Mouse (Mus musculus): ENCODE measurements around the gene Ryr3. TPM values are rescaled to one million over a fixed set of nuclear protein-coding genes. Genes with fewer than 3 reads are reported as not detected.
"Not testable (repeated sequence)": the region's sequence is repeated elsewhere in the genome, so short reads cannot be mapped to it uniquely, and the experiment has no call there.

The Ryr3 gene
- total RNA-seq, 2 experiments from 2014 or later, result 76.9 to 86.6 TPM

DNA sequence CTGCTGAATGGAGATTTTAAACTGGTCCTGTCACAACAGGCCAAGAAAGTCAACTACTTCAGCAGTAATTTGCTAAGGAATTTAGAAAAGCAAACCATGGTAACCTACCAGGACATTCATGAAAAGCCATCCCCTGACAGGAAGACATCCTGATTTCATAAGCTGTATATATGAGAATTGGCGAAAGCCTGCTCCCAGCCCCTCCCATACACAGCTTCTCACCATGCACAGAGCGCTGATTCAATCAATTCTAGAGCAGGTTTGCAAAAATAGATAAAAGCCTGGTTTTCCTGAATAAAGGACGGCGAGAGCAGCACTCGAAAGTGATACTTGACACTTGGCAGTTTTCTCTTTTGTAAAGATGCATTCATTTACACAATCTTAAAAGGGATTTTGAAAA, 40.6 kb downstream of the Ryr3 start:
- peak overlapping the region; percentile 18; the same call in 1 of the 2 replicates for H3K27ac ChIP-seq
- no peak overlapping the region for H3K4me3 ChIP-seq
- DNase-seq (ENCODE audit: low spot score in 2 of 2), result no peak
- TF ChIP-seq CTCF (conservative IDR thresholded peaks at IDR 0.05), result no peak

DNA sequence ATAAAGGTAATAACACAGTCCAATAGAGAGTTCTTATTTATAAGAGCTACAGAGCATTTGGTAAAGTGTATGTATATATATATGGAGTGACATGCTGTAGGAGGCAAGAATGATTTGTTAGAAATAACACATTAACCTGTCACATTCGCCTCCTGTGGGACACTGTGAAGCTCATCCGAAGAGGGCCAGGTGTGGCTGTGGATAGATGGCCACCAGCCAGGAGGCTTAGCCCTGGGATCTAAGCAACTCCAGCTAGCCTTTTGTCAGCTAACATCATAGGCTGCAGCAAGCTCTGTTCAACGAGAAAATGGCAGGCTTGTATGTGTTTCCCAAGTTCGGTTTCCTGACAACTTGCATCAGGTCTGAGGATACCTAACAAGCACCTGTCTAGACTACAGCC, 48.8 kb downstream of the Ryr3 start:
- DNase-seq (ENCODE audit: low spot score in 2 of 2), result no peak
- TF ChIP-seq CTCF (conservative IDR thresholded peaks at IDR 0.05), result no peak

DNA sequence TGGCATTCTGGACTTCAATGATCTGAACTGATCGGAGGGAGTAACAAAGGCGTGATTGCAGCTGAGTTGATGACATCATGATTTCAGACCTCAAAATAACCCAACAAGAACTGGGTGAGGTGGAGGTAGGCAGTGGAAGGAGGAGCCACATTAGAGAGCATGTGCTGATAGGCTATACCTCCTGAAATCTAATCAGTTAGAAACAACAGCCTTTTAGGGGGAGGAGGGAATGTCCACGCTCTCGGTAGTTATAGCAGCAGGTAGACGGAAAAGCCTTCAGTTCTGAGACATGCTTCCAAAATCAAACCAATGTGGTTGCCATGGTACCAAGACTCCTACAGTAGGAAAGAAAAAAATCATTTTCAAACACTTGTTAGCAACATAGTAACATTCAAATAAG, 55.4 kb downstream of the Ryr3 start:
- DNase-seq (ENCODE audit: low spot score in 2 of 2), result peak; percentile 15 to 46
- Histone ChIP-seq H3K4me3 (no peak overlapping the region), H3K27ac (peak overlapping the region; percentile 59; the same call in 1 of the 2 replicates)
- no peak for TF ChIP-seq CTCF (conservative IDR thresholded peaks at IDR 0.05)

More for the DNA sequence above, 48.8 kb downstream of the Ryr3 start:
- no peak overlapping the region for H3K4me3 ChIP-seq
- H3K27ac ChIP-seq, result no peak overlapping the region

DNA sequence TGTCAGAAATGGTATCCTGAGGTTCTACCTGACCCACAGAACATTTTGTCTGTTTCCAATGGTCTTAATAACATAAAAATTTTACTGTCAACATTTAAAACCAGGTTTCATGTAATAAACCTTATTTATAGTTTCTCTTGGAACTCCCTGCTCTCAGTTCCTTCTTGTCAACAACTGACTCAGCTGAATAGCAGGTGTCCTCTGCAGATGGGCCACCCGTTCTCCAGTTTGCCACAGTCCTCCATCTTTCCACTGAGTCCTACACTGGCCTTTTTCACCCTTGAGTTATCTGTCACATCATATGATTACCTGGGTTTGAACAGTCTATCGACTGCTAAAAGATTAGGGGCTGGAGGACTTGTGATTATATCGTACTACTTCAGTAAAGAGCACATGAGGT, 79.1 kb downstream of the Ryr3 start:
- DNase-seq (ENCODE audit: low spot score in 2 of 2), result no peak
- no peak for TF ChIP-seq CTCF (conservative IDR thresholded peaks at IDR 0.05)
- Histone ChIP-seq H3K4me3 (no peak overlapping the region), H3K27ac (no peak overlapping the region)

DNA sequence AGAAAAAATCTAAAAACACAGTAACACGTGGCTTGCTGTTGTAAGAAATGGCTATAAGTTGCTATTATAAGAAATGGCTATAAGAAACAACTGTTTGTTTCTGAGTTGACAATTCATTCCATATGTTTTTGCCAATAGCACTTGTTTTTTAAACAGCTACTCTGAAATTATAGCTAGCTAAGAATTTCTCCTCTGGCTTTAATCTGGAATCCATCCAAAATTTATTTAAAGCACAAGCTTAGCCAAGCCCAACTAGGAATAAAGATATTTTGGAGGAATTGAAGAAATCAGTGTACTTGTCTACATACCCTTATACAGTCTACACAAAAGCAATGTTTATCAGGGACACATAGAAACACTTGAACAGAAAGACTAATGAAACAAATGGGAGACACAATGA, 93.4 kb downstream of the Ryr3 start:
- no peak for TF ChIP-seq CTCF (conservative IDR thresholded peaks at IDR 0.05)

DNA sequence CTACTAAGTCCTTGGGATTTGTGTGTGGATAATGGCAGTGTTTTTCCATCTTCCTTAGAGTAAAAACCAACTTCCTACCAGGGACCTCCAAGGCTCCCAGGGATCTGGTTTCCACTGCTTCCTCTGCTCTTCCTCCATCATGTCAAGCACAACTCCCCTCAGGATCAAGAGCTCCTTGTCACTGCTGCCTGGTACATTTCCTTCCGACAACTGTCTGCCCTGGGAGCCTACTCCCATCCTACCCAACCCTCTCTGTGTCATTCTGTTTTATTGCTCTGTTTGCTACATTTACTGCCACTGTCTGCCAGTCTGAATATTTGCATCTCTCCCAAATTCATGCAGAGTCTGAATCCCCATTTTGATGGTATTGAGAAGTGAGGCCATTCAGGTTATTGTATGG, 97.8 kb downstream of the Ryr3 start:
- no peak for TF ChIP-seq CTCF (conservative IDR thresholded peaks at IDR 0.05)
- H3K4me3 ChIP-seq, result no peak overlapping the region
- DNase-seq (ENCODE audit: low spot score in 2 of 2), result no peak
- H3K27ac ChIP-seq, result no peak overlapping the region

More for the DNA sequence above, 93.4 kb downstream of the Ryr3 start:
- Histone ChIP-seq H3K27ac (no peak overlapping the region), H3K4me3 (no peak overlapping the region)
- DNase-seq (ENCODE audit: low spot score in 2 of 2), result no peak

DNA sequence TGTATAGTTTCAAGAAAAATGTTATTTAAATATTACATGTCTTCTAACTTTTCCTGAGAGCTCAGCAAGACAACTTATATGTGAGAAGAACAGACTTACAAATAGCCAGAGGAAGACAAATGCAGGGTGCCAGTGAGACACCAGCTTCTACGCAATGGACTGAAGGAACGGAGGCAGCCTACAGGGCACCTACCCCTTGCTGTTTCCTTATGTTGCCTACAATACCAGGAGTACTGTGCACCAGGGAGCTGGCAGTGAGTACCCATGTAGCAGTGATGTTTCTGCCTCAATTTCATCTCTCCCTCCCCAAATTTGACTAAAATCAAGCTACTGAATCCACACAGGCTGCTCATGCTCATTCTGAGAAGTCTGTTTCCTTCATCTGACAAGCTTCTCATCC, 100.1 kb downstream of the Ryr3 start:
- DNase-seq (ENCODE audit: low spot score in 2 of 2), result peak in 1 of 2 experiments; percentile 24
- H3K27ac ChIP-seq, result no peak overlapping the region
- no peak overlapping the region for H3K4me3 ChIP-seq
- TF ChIP-seq CTCF (conservative IDR thresholded peaks at IDR 0.05), result no peak

DNA sequence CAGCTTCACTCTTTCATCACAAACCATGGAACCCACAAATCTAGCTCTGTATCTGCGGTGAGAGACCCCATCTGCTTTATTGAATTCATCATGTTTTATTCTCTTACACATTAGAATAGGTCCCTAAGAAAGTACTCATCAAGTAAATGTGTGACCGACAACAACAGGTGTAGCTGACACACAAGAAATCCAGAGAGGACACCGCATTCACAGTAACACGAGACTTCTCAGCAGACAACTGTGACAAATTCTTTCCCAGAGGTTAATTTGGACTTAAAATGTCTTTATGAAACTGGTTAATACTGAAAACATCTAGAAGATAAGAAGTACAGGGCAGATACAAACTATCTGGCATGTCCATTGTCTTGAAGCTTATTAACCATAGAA, 101.0 kb downstream of the Ryr3 start:
- H3K4me3 ChIP-seq, result no peak overlapping the region
- no peak for DNase-seq (ENCODE audit: low spot score in 2 of 2)
- H3K27ac ChIP-seq, result peak overlapping the region; percentile 4; the same call in 1 of the 2 replicates
- no peak for TF ChIP-seq CTCF (conservative IDR thresholded peaks at IDR 0.05)

DNA sequence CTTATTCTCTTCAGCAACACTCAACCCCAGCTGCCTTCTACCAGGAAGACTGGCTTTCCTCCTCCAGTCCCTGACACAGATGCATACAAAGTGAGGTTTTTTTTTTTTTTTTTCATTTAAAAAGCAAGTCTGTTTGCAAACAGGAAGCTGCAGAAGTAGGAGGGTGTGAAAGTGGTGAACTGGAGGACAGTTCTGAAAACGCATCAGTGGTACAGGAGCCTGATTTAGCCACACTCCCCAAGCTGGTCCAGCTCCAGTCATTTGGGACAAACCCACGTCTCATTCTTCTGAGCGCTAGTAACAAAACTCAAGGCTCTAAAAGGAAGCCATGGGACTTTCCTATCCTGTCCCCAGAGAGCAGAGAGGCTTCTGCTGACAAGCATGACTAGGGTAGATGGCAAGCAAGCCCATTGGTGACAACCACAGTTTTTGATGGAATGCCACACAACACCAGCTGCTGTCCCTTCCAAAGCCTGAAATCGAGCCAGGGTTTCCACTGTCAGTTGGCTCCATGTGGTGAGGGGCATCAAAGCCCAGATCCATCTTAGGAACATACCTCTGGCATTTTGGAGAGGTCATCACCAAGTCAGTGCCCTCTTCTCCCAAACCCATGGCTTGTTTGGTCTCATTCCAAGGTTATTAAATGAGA, 101.5 kb downstream of the Ryr3 start:
- no peak for TF ChIP-seq CTCF (conservative IDR thresholded peaks at IDR 0.05)
- H3K4me3 ChIP-seq, result no peak overlapping the region
- DNase-seq (ENCODE audit: low spot score in 2 of 2), result no peak
- peak overlapping the region; percentile 4; the same call in 1 of the 2 replicates for H3K27ac ChIP-seq

DNA sequence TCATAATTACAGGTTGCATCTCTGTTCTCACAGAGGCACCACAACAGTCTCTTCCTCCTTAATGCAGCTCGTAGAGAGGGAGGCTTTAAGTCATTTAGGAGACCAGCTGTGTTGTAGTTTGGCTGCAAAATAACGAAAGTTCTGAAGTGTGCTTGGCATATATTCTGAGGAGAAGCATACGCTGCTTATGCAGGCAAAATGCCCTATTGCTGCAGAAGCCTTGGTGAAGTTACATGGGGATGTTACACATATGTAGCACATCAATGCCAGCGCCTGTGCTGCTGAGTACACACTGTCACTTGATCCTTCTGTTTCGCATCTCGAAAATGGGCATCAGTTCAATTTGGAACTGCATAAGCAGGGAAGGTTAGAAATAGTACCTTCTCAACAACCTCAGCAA, 112.3 kb downstream of the Ryr3 start:
- no peak for TF ChIP-seq CTCF (conservative IDR thresholded peaks at IDR 0.05)
- peak overlapping the region; percentile 64 for H3K27ac ChIP-seq
- DNase-seq (ENCODE audit: low spot score in 2 of 2), result peak; percentile 34 to 53
- H3K4me3 ChIP-seq, result no peak overlapping the region

DNA sequence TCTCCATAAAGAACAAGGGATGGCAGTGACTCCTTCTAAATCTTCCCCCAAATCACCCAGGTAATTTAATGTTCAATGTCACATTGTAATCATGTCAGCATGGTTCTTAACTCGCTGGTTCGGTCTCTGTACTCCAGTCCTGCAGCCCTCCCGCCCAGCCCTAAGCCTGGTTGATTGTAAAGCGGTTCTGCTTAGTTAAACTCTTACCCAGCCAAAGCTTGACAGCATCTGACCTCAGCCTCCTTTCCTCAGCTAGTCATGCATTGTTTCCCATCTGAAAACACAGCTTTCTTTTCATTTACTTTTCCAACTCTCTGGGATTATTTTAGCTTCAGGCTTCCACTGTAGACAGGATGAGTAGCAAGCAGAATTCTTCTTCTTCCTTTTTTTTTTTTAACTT, 121.7 kb downstream of the Ryr3 start:
- no peak for TF ChIP-seq CTCF (conservative IDR thresholded peaks at IDR 0.05)
- no peak overlapping the region for H3K4me3 ChIP-seq
- no peak for DNase-seq (ENCODE audit: low spot score in 2 of 2)
- no peak overlapping the region for H3K27ac ChIP-seq

DNA sequence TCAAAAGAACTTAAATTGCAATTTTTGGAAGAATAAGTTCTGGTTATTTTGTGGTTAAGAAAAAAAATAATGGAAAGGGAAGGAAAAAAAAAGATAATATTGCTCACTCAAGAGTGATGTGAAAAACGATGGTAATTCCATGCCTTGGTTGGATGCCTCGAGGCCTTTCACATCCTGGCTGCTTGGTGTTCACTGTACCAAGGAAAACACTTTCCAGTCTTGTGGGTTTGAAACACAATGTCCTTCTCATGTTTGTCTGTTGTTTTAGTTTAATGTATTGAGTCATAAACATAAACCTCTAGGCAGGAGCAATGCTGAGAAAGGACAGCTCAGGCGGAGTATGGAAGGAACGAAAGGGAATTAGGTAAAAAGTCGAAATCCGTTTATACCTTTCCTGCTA, 122.8 kb downstream of the Ryr3 start:
- no peak for DNase-seq (ENCODE audit: low spot score in 2 of 2)
- no peak overlapping the region for H3K4me3 ChIP-seq
- no peak for TF ChIP-seq CTCF (conservative IDR thresholded peaks at IDR 0.05)
- no peak overlapping the region for H3K27ac ChIP-seq

DNA sequence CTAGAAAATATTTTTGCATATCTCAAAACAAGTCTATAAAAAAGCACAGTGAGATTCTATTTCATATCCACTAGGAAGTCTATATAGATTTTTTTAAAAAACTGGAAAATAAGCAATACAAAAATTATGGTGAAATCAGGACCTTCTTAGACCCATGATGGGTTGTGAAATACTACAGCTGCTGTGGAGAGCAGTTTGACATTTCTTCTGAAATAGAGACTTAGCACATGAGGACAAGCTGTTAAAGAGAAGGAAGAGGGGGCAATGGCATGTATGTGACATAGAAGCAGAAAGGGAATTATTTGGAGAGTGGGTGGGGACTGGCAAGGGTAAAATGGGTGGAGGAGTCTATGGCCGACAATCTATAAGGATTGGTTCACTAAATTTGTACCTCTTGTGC, 124.1 kb downstream of the Ryr3 start:
- no peak overlapping the region for H3K27ac ChIP-seq
- H3K4me3 ChIP-seq, result no peak overlapping the region
- DNase-seq (ENCODE audit: low spot score in 2 of 2), result no peak
- TF ChIP-seq CTCF (conservative IDR thresholded peaks at IDR 0.05), result no peak

DNA sequence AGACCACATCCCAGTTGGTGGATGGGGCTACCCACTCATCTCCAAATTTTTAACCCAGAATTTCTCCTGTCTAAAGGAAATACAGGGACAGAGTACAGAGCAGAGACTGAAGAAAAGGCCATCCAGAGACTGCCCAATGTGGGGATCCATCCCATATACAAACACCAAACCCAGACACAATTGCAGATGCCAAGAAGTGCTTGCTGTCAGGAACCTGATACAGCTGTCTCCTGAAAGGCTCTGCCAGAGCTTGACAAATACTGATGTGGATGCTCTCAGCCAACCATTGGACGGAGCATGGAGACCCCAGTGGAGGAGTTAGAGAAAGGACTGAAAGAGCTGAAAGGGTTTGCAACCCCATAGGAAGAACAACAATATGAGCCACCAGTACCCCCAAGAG, 125.6 kb downstream of the Ryr3 start:
- DNase-seq (ENCODE audit: low spot score in 2 of 2); H3K4me3 ChIP-seq; H3K27ac ChIP-seq: not testable (repeated sequence)
